Mouse (Mus musculus): ENCODE measurements around the gene Fpgs.
A peak's percentile ranks its signal among the peaks of the same experiment; 100 is the strongest.

Gene Fpgs

GRCm38 (mm10) chr2:32671147-32671546 is 32.8 kb downstream of the Fpgs start:
- no peak for DNase-seq (ENCODE audit: low spot score)

- DNase-seq (ENCODE audit: low spot score), result no peak
These were observed 34.1 kb downstream of the Fpgs start for GRCm38 (mm10) chr2:32669876-32670275.

- no peak for DNase-seq (ENCODE audit: low spot score)
These were observed 35.8 kb downstream of the Fpgs start for GRCm38 (mm10) chr2:32668176-32668575.

- no peak for DNase-seq (ENCODE audit: low spot score)
These were observed 36.2 kb downstream of the Fpgs start for GRCm38 (mm10) chr2:32667775-32668174.

DNA sequence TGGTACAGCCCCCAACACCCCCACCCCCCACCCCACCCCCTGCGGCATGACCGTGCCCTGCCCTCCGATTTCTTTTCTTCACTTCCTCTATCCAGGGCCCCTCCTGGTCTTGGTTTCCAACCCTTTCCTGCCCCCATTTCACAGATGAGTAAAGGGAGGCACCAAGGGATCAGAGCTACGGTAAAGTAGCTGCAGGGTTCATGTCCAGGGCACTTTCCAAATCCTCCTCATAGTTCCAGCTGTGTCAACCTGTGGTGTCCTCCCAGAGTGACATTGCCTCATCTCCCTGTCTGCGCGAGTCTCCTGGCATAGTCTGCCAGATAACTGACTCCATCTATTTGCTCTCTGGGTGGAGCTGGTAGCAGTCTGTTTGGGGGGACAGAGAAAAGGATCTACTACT is 38.1 kb downstream of the Fpgs start:
- no peak for DNase-seq (ENCODE audit: low spot score)

- no peak for DNase-seq (ENCODE audit: low spot score)
These were observed 38.6 kb downstream of the Fpgs start for GRCm38 (mm10) chr2:32665345-32665744.

DNA sequence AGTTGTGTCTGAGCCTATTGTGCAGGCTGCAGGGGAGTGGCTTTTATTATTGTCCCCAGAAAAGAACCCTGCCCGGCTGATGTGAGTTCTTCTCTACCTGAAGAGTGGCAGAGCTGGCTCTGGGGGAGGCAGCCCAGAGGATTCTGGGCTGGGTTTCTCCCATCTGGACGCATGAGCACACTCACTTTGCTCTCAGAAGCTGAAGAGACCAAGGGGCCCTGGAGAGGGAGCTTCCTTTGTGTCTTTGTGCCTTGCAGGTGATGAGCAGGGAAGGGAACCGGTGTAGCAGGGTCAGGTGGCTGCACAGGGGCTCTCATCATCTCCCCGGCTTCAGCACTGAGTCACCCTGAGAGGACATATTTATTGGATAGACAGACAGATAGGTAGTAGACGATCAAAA is 41.7 kb downstream of the Fpgs start:
- DNase-seq (ENCODE audit: low spot score), result no peak

DNA sequence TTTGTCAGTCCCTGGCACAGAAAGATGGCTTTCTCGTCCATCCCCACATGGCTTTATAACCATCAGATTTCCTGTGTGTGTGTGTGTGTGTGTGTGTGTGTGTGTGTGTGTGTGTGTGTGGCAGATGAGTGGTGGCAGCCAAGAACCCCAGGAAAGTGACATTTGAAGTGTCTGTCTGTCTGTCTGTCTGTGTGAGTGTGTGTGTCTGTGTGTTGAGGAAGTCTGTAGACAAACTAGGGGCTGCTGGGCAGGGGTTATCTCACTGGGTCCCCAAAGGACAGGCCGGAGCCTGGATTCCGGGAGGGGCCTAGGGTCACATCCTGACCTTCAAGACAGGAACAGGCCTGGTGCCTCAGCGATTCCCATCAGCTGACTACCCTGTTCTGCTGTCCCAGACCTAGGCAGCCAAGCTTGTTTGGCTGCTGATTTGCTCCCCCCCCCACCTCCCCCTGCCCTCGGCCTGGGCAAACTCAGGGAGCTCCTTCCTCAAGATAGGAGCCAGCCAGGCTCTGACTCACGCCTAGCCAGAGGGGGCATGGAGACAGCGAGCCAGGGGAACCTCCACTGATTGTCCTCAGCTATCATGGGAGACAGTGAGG is 42.3 kb downstream of the Fpgs start:
- DNase-seq (ENCODE audit: low spot score), result peak; percentile 80

GRCm38 (mm10) chr2:32658873-32659272 is 45.1 kb downstream of the Fpgs start:
- DNase-seq (ENCODE audit: low spot score), result no peak

GRCm38 (mm10) chr2:32655826-32656225 is 48.1 kb downstream of the Fpgs start:
- DNase-seq (ENCODE audit: low spot score), result peak; percentile 82

- DNase-seq (ENCODE audit: low spot score), result no peak
These were observed 48.6 kb downstream of the Fpgs start for GRCm38 (mm10) chr2:32655394-32655744.

DNA sequence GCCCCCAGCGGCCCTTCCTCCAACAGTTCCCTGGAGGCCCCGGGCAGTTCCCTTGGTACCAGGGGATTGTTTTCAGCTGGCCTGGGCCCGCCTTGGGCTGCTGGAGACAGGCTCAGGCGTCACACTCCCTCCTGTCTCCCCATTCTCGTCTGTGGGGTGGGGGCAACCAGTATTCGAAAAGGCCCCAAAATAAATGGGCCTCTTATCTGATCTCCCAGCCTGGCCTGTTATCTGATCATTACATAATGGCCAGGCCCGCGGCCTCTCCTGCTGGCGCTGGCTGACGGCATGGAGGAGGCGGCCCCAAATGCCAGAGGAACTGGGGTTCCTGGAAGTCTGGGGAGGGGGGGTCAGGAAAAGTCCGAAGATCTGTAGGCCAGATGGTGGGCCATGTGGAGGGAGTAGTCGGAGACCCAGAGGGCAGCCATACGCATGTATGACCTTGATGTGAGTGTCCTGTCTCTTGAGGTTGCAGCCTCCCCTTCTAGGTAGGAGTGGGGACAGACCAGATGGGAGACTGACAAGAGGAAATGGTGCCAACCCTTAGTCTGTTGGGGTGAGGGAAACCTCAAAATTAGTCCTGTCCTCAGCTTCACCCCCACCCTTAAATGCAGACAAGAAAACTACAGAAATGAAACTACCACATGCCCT is 49.1 kb downstream of the Fpgs start:
- DNase-seq (ENCODE audit: low spot score), result peak; percentile 75

DNA sequence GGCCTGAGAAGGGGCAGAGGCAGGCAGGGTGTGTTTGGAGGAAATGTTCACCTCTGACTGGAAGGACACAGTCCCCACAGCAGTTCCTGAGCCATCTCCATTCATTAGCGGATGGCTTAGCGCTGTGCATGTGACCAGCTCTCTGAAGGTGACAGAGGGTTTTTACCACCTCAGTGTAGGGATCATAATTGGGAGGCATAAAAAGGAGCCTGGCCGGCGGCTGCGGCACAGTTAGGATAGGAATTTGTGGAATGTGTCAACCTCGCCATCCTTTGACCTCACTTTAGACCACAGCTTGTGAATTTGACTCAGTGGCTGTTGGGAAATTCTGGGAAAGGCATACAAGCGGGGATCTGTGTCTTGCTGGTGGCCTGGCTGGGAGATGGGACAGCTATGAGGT is 50.2 kb downstream of the Fpgs start:
- DNase-seq (ENCODE audit: low spot score), result no peak

DNA sequence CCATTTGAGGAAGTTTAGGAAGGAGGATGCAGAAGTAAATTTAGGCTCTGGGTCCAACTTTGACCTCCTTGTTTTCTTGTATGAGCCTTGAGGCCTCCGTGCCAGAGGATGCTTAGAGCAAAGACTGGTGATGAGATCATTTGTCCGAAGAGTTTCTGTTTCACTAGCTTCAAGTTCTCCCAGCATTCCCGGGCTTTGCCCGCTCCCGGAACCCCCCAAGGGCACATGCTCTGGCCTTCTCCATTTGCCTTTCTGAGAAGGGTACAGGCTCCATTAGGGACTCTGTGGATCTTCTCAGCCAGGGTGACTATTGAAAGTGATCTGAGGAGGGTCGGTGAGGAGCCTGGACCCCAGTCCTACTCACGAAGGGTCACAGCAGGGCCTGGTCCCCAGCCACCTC is 56.6 kb downstream of the Fpgs start:
- no peak for DNase-seq (ENCODE audit: low spot score)

DNA sequence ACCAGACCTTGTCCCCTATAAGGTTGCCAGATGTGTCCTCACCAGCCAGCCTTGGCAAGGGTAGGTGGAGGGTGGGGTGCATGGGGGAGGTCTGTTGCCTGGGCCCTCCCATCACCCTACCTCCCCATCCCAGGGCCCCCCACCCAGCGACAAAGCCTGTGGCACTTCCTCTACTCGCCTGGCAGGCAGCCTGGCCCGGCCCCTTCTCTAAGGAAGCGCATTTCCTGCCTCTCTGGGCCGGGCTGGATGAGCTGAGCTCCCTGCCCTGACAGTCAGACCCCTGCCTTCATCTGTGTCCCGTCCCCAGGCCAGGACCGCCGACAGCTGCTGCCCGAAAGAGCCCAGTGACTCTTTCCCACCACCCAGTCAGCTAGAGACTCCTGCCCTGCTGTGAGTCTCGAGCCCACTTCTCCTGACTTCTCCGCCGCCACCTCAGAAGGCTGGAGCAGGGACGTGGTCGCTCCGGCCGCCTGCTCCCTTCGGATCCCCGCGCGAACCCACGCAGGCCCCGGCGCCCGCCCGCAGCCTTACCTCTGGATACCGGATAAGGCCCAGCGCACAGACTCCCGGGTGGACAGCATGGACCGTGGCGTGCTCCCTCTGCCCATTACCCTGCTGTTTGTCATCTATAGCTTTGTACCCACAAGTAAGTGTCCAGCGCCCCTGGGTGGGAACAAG is 57.4 kb downstream of the Fpgs start, which contains the start of gene Eng:
Eng (plus strand) TSS at position 217 of the 678 bp plus-strand sequence.
- peak; percentile 87 for DNase-seq (ENCODE audit: low spot score)

GRCm38 (mm10) chr2:32645647-32646046 is 58.3 kb downstream of the Fpgs start:
- no peak for DNase-seq (ENCODE audit: low spot score)

- no peak for DNase-seq (ENCODE audit: low spot score)
These were observed 59.0 kb downstream of the Fpgs start for GRCm38 (mm10) chr2:32644799-32645475.

DNA sequence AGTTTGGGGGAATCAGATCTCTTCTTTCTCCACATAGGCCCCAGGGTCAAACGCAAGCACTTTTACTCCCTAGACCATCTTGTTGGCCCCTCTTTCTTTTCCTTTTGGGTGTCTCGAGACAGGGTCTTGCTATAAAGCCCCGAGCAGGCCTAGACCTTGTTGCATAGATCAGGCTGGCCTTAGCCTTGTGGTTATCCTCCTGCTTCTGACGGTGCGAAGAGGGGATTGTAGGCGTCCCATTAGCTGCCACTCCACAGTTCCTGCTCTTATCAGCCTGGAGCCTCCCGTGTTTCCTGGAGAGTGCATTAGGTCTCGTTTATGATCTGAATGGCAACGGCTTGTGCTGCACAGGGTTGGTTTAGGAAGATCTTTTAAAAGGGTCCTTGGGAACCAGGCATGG is 59.9 kb downstream of the Fpgs start:
- no peak for DNase-seq (ENCODE audit: low spot score)

- no peak for DNase-seq (ENCODE audit: low spot score)
These were observed 61.1 kb downstream of the Fpgs start for GRCm38 (mm10) chr2:32642813-32643212.

DNA sequence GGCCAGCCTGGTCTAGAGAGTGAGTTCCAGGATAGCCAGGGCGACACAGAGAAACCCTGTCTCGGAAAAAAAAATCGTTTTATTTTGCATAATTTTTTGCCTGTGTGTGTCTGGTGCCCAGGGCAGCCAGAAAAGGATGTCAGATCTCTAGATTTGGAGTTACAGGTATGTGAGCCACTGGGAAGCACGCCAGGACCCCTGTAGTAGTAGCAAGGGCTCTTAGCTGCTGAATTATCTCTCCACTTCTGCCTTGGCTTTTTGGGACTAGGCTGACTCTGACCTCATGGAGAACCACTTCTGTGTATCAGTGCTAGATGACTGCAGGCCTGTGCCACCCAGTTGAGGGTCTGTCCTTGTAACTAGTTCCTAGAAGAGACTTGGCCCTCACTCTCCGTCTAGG is 62.1 kb downstream of the Fpgs start:
- no peak for DNase-seq (ENCODE audit: low spot score)

DNA sequence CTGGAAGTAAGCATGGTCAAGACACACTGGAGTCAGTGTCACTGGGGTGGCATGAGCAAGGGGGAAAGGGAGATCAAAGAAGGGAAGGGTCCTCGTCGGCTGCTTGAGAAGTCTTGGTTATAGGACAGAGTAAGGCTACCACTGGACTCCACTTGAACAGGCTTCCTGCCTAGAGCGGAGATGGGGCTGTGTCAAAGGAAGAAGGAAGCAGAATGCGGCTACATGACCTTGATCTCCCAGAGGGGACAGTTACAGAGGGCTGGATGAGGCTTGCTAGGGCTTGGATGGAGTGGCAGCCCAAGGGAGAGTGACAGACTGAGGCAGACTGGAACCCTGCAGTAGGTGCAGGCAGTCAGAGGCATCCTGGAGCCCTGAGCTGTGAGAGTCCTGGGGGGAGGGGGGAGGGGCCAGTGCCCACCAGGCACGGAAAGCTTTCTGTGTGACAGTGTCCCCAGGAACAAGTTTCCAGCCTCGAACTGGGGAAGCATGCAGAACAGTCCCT is 63.3 kb downstream of the Fpgs start:
- DNase-seq (ENCODE audit: low spot score), result no peak

- no peak for DNase-seq (ENCODE audit: low spot score)
These were observed 64.3 kb downstream of the Fpgs start for GRCm38 (mm10) chr2:32639632-32640031.

DNA sequence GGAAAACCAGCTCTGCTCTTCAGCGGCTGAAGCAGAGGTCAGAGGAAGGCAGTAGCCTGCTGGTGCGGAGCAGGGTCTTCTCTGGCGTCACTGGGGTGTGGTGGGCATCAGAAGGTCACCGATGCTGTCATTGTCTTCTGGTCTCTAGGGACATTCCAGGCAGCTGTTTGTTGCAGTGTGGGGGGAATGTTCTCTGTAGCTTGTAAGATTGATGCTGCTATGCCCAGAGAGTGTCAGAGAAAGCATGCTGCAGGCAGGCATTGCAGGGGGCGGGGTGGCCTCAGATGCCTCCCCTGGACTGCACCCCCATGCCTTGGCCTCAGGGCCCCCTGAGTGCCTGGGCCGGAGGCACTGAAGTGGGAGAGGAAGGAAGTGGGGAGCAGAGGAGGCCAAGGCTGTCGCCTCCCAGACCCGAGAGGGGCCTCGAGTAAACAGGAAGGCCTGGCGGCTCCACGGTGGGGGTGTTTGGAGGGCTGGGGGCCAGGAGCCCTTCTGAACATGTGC is 66.1 kb downstream of the Fpgs start:
- peak; percentile 90 for DNase-seq (ENCODE audit: low spot score)
